Mouse (Mus musculus) megakaryocyte progenitor cell, adult 5-6 weeks (primary cell): Measurements from ENCODE around the gene Slc19a1. TPM values are rescaled to one million over a fixed set of nuclear protein-coding genes. Genes with fewer than 3 reads are reported as not detected.

Source experiments
- ATAC-seq: replicated peaks from 2 replicates; pipeline ENCODE4 v1.8.0; 2016; ENCODE audit warnings: mild to moderate bottlenecking, moderate TSS enrichment, inconsistent platforms; ENCODE audit not compliant: poor library complexity
- total RNA-seq, 2 experiments: library from RNA; stranded (forward) in 1 of 2; stranded (reverse) in 1 of 2; fragments of 157-497, 149-512 nt in 1 of 2; fragments of 200-1000 nt in 1 of 2; gene quantifications; 2 replicates each; pipeline versions ENCODE4 v1.2.3 to v1.2.4; 2015 to 2017

Slc19a1 gene
- total RNA-seq, 2 experiments from 2014 or later: 22.0 to 23.8 TPM

DNA sequence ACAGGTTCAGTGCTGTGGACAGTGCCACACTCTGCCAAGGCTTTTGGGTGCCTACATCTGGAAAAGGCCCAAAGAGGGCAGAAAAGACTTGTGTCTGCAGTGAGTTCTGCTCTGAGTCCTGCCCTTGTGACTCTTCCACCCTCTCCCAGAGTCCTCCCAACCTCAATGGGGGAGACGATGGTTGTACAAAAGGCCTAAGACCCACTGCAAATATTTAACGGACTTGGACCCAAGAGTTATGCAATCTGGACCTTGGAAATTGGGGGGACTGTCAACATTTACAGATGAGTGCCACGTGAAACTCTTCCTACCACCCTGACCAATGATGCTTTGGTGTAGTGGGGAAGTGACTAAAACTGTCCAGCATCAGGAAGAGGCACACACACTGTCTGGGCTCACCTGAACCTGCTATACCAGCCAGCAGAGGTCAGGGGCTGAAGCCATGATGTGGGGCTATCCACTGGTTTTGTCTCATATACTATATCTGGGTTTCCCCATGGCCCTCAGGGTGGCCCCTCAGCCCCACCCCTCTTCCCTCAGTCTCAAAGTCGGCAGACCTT lies 59.6 kb downstream of the Slc19a1 start:
- no peak for ATAC-seq

- ATAC-seq: no peak
These were observed 61.8 kb downstream of the Slc19a1 start for GRCm38 (mm10) chr10:77093817-77094216.

GRCm38 (mm10) chr10:77095666-77096065 lies 63.6 kb downstream of the Slc19a1 start:
- ATAC-seq: no peak

GRCm38 (mm10) chr10:77097006-77097889 lies 65.2 kb downstream of the Slc19a1 start:
- ATAC-seq: no peak

GRCm38 (mm10) chr10:77097890-77098200 lies 65.8 kb downstream of the Slc19a1 start:
- ATAC-seq: no peak

DNA sequence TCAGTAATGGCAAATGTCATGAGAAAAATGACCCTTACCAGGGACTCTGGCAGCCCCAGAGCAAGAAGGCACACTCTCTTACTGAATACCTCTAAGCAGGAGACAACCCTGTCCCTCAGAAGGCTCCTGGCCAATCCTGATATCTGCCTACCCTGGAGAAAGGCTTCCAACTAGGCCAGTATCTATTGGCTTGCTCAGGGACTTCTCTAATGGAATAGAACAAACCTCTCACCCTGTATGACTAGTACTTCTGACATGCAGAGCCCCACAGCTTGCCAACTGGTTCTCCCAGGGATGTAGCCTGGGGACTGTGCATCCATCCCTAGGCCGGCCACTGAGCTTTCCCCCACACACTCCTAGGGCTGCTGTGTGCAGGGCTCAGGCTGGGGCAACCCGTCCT lies 66.6 kb downstream of the Slc19a1 start:
- no peak for ATAC-seq

DNA sequence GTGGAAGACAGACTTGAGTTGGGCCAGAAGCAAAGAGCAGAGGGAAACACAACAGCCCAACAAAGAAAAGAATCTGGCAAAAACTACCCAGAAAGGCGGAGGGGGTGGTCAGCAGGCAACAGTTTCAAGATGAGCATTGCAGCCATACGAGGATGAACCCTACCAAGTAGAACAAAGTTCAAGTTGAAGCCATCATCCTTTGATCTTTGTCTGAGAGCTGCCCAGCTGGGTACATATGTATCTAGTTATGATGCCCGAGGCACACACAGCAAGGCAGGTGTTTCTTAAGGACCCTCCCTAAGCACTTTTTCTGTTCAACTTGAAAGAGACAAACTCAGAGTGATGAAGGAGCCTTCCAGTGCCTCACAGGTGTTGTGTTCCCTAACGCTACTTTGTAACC lies 67.7 kb downstream of the Slc19a1 start:
- no peak for ATAC-seq

DNA sequence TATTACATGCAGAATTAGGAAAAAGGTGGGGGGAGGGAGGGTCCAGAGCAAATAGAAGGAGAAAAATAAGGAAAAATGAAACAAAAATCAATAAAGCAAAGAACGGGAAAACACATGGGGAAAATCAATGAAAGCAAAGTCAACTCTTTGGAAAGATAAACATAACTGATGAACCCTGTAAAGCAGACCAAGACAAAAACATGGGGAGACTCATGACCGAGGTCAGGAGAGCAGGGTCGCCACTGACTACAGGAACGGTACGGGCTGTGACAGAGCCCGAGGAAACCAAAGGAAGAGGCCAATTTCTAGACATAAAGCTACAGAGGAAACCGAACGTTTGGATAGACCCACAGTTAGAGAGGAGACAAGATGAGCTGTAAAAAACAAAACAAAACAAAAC lies 71.6 kb downstream of the Slc19a1 start:
- no peak for ATAC-seq

DNA sequence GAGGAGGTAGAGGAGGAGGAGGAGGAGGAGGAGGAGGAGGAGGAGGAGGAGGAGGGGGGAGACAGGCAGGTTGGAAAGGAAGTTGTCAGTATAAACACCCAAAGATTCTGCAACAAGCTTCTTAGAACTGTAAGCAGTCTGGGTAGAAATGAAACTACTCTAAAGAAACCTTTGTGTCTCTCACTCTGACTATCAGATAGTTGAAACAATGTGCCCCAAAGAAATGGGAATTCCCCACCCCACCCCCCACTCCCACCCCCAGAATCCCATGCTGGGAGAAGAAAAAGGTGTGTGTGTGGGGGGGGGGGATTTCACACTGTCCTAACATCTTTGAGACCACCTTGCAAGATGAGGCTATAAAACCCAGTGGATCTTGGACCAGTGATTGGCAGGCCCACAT lies 72.3 kb downstream of the Slc19a1 start:
- no peak for ATAC-seq

- no peak for ATAC-seq
These were observed 76.1 kb downstream of the Slc19a1 start for GRCm38 (mm10) chr10:77108106-77108505.

DNA sequence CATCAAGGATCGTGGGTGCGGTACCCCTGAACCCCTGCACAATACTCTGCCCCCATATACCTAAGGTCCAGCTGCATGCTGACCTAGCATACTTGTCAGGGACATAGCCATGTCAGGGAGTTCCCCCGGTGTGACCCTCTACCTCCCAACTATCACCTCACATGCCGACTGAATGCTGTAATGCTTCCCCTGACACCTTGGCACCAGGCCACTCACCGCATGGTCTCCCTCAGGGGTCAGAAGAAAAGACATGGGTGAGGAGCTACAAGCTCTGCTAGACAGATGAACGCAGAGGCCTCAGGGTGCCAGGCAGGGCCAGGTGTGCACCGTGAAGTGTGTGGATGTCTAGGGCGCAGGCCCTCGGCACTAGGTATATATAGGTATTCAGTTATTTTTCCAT lies 78.0 kb downstream of the Slc19a1 start:
- ATAC-seq: no peak

Other genes with a start within 250 kb of the Slc19a1 start
- 5.9 and 10.9 TPM in 2 replicates for gene Pcbp3, start 70.4 kb upstream of the Slc19a1 start, total RNA-seq (2015)
- gene Pcbp3, start 70.4 kb upstream of the Slc19a1 start, total RNA-seq (2017): 6.9 and 7.4 TPM in 2 replicates
- 0.02 TPM in 1 of 2 replicates, not detected in the other for gene Col18a1, start 134.3 kb downstream of the Slc19a1 start, total RNA-seq (2015)
- gene Col18a1, start 134.3 kb downstream of the Slc19a1 start, total RNA-seq (2017): not detected in 2 replicates
- 11.5 and 12.0 TPM in 2 replicates for gene Pofut2, start 227.0 kb downstream of the Slc19a1 start, total RNA-seq (2015)
- 15.0 and 15.8 TPM in 2 replicates for gene Pofut2, start 227.0 kb downstream of the Slc19a1 start, total RNA-seq (2017)